7 mouse cellular contexts compared by ENCODE assay signal in genomic region chr17:26503981-26504671, GRCm38 (mm10). TPM values are rescaled to one million over a fixed set of nuclear protein-coding genes. Genes with fewer than 3 reads are reported as not detected.
A peak's percentile ranks its signal among the peaks of the same experiment; 100 is the strongest.
DNase-seq lines count a peak whose midpoint lies in the region; ATAC-seq and TF ChIP-seq lines count a peak whose summit lies in the region.

No protein-coding gene starts in this region.

- WGBS in cerebellum, adult 2 months = 4% methylated on average over 11 of the region's 11 CpGs
- 11% methylated on average over 11 of the region's 11 CpGs for WGBS in hindbrain, embryonic 14.5 days
- WGBS in small intestine, adult 2 months = 61% methylated on average over 11 of the region's 11 CpGs

- peak overlapping the region; percentile 64 for H3K27ac ChIP-seq in cerebellum, adult 2 months (ENCODE audit: insufficient read depth, low read length)
- H3K27ac ChIP-seq in hindbrain, embryonic 14.5 days = peak overlapping the region; percentile 96
- H3K27ac ChIP-seq in small intestine, adult 2 months (ENCODE audit: insufficient read depth, low read depth, low read length) = peak overlapping the region; percentile 42

- H3K4me1 ChIP-seq in cerebellum, adult 2 months (ENCODE audit: control insufficient read depth, insufficient read depth, low read length) = peaks cover 18% of the 10 kb centered on the region
- peaks cover 50% of the 10 kb centered on the region for H3K4me1 ChIP-seq in hindbrain, embryonic 14.5 days (replicated peaks; ENCODE audit: control insufficient read depth, insufficient read depth, low read length)
- H3K4me1 ChIP-seq in small intestine, adult 2 months (ENCODE audit: control insufficient read depth, insufficient read depth, insufficient read length, low read length) = peaks cover 6% of the 10 kb centered on the region; the same call in 1 of the 2 replicates

- peak overlapping the region; percentile 64 for H3K9ac ChIP-seq in hindbrain, embryonic 14.5 days

- H3K4me3 ChIP-seq in cerebellum, adult 2 months (replicated peaks; ENCODE audit: insufficient read depth, low read depth, low read length) = peak overlapping the region; percentile 6
- peak overlapping the region; percentile 29 for H3K4me3 ChIP-seq in hindbrain, embryonic 14.5 days (replicated peaks; ENCODE audit: low read length)
- H3K4me3 ChIP-seq in small intestine, adult 2 months (ENCODE audit: low read depth, low read length) = no peak overlapping the region

- H3K9me3 ChIP-seq in hindbrain, embryonic 14.5 days (ENCODE audit: control insufficient read depth, low read length) = no peaks in the 10 kb centered on the region

- TF ChIP-seq POLR2A in cerebellum, adult 2 months (IDR thresholded peaks at IDR 0.05; ENCODE audit: borderline replicate concordance, insufficient read depth, low read length) = peak; percentile 46; the same call in 1 of the 2 replicates
- no peak for TF ChIP-seq POLR2A in small intestine, adult 2 months (IDR thresholded peaks at IDR 0.05; ENCODE audit: low read depth, low read length)

- H3K36me3 ChIP-seq in hindbrain, embryonic 14.5 days (replicated peaks; ENCODE audit: control insufficient read depth, insufficient read depth) = 0 out of 2 replicates have a peak, but pooled peaks cover 5% of the 10 kb centered on the region
- peaks cover 13% of the 10 kb centered on the region for H3K36me3 ChIP-seq in small intestine, adult 2 months (ENCODE audit: control insufficient read depth, insufficient read depth, low read length)

- no peaks in the 10 kb centered on the region for H3K27me3 ChIP-seq in cerebellum, adult 2 months (ENCODE audit: control insufficient read depth, insufficient read depth, low read length)
- H3K27me3 ChIP-seq in hindbrain, embryonic 14.5 days (ENCODE audit: control insufficient read depth, insufficient read depth, low read length) = no peaks in the 10 kb centered on the region
- H3K27me3 ChIP-seq in small intestine, adult 2 months (ENCODE audit: control insufficient read depth, insufficient read depth, low read length) = no peaks in the 10 kb centered on the region

- DNase-seq in adipocyte (ENCODE audit: low spot score) = peak; percentile 80
- peak; percentile 84 to 91 for DNase-seq in cerebellum, adult 2 months
- peak; percentile 45 to 51 for DNase-seq in frontal cortex, postnatal 14 days (ENCODE audit: low spot score in 2 of 2)
- DNase-seq in hindbrain, embryonic 14.5 days (ENCODE audit: low spot score) = peak; percentile 40
- DNase-seq in layer of hippocampus, postnatal 25 days (ENCODE audit: extremely low spot score in 1 of 2, low spot score in 1 of 2) = peak; percentile 41 to 45
- peak; percentile 88 for DNase-seq in lung, postnatal 14 days

- peak overlapping the region; percentile 63 for H3K4me2 ChIP-seq in hindbrain, embryonic 14.5 days (replicated peaks)

- no peak for TF ChIP-seq CTCF in cerebellum, adult 2 months (IDR thresholded peaks at IDR 0.05; ENCODE audit: borderline replicate concordance, insufficient read depth, low read depth, low read length)
- TF ChIP-seq CTCF in small intestine, adult 2 months (IDR thresholded peaks at IDR 0.05; ENCODE audit: extremely low read depth, insufficient read length, insufficient replicate concordance, low read depth, low read length) = no peak

- ATAC-seq in hindbrain, embryonic 14.5 days (ENCODE audit: low FRiP score) = no peak

RNA-seq across cellular contexts. Expression of gene Ergic1, which starts 57.2 kb away (rescaled TPM):
- 137 and 148 TPM in 2 replicates for polyA plus RNA-seq in cerebellum, adult 2 months (2012; rRNA removed)
- polyA plus RNA-seq in hindbrain, embryonic 14.5 days (2014; fragmentation: Nextera tagmentation; extraction: Ambion mirVana) = 110 and 119 TPM in 2 replicates
- total RNA-seq in layer of hippocampus, postnatal 25 days (2021) = 100 to 1,000 TPM; 114 to 118 TPM
- polyA plus RNA-seq in small intestine, adult 2 months (2012; rRNA removed) = 64.7 and 68.6 TPM in 2 replicates

RNA-seq across cellular contexts. Expression of gene Dusp1, which starts 57.8 kb away (rescaled TPM):
- 62.5 and 67.1 TPM in 2 replicates for polyA plus RNA-seq in cerebellum, adult 2 months (2012; rRNA removed)
- polyA plus RNA-seq in hindbrain, embryonic 14.5 days (2014; fragmentation: Nextera tagmentation; extraction: Ambion mirVana) = 31.5 and 31.6 TPM in 2 replicates
- 10 to 100 TPM; 14.7 to 18.3 TPM for total RNA-seq in layer of hippocampus, postnatal 25 days (2021)
- polyA plus RNA-seq in small intestine, adult 2 months (2012; rRNA removed) = 28.1 and 33.5 TPM in 2 replicates

Comparison
In these comparisons a context has a peak if more than half of its experiments do, and no peak if none do; other contexts are left out.
1. H3K27ac ChIP-seq: peak in every context shown above with its lines; median percentile 96 in hindbrain, embryonic 14.5 days; 64 in cerebellum, adult 2 months; 42 in small intestine, adult 2 months.